Mouse (Mus musculus) thymus, adult 2 months (tissue): ENCODE measurements around the gene Faiml.

Experiments used
- CTCF ChIP-seq: fragments of 200-500 bp; IDR thresholded peaks from 2 replicates; pipeline ENCODE4 v1.5.1; 2012; ENCODE audit warnings: mild to moderate bottlenecking, control low read depth, low read length, moderate library complexity, borderline replicate concordance; ENCODE audit not compliant: control insufficient read depth, poor library complexity, insufficient read depth; ENCODE audit errors: extremely low read depth
- POLR2A ChIP-seq: fragments of 200-500 bp; IDR thresholded peaks from 2 replicates; pipeline ENCODE4 v1.6.1; 2012; ENCODE audit warnings: mild to moderate bottlenecking, low read length, control low read depth, moderate library complexity; ENCODE audit not compliant: control insufficient read depth, poor library complexity, insufficient read depth; ENCODE audit errors: extremely low read depth

- no peak for TF ChIP-seq CTCF
- no peak for TF ChIP-seq POLR2A
Observed at GRCm38 (mm10) chr9:99216182-99216581, 20.9 kb downstream of the Faiml start.
